Mouse (Mus musculus): ENCODE results near the gene Ubiad1. TPM values are rescaled to one million over a fixed set of nuclear protein-coding genes. Genes with fewer than 3 reads are reported as not detected.

The Ubiad1 gene
- polyA plus RNA-seq, 1 experiment, result 22.6 TPM

- H3K27me3 ChIP-seq (ENCODE audit: control insufficient read depth, insufficient read depth, insufficient read length), result no peaks in the 10 kb centered on the region
- no peak overlapping the region for H3K4me3 ChIP-seq
- no peak for TF ChIP-seq MYOD1 (IDR thresholded peaks at IDR 0.05; ENCODE audit: control insufficient read depth in 1 of 3, insufficient read length in 2 of 3, low read depth in 2 of 3)
- TF ChIP-seq TCF3 (IDR thresholded peaks at IDR 0.05; ENCODE audit: insufficient read length, low read depth), result no peak
- TF ChIP-seq USF1 (IDR thresholded peaks at IDR 0.05; ENCODE audit: low read depth), result no peak
- TF ChIP-seq POLR2AphosphoS2 (IDR thresholded peaks at IDR 0.05; ENCODE audit: insufficient read length, low read depth), result no peak
- no peak for TF ChIP-seq CEBPB (IDR thresholded peaks at IDR 0.05; ENCODE audit: insufficient read depth, poor library complexity, severe bottlenecking)
- TF ChIP-seq MYOG (IDR thresholded peaks at IDR 0.05; ENCODE audit: control insufficient read depth in 1 of 3, insufficient read depth in 1 of 3, insufficient read length in 2 of 3, low read depth in 2 of 3), result no peak
- TF ChIP-seq TCF12 (IDR thresholded peaks at IDR 0.05; ENCODE audit: insufficient read depth, poor library complexity, severe bottlenecking), result no peak
- TF ChIP-seq E2F4 (IDR thresholded peaks at IDR 0.05; ENCODE audit: insufficient read depth), result no peak
- no peak for TF ChIP-seq POLR2A (IDR thresholded peaks at IDR 0.05; ENCODE audit: insufficient read length, low read depth)
- TF ChIP-seq SRF (IDR thresholded peaks at IDR 0.05; ENCODE audit: control insufficient read depth, insufficient read length, low read depth), result no peak
- TF ChIP-seq REST (IDR thresholded peaks at IDR 0.05; ENCODE audit: insufficient read depth, insufficient read length), result no peak
- TF ChIP-seq MAX (IDR thresholded peaks at IDR 0.05; ENCODE audit: low read depth), result no peak
- no peak overlapping the region for H3ac ChIP-seq (ENCODE audit: control insufficient read depth, insufficient read length)
- no peak overlapping the region for H3K4me2 ChIP-seq (ENCODE audit: low read depth)
- H3K36me3 ChIP-seq (ENCODE audit: control insufficient read depth, insufficient read depth), result peaks cover 51% of the 10 kb centered on the region
- H3K79me2 ChIP-seq (ENCODE audit: control insufficient read depth, insufficient read depth), result no peaks in the 10 kb centered on the region
Observed at GRCm38 (mm10) chr4:148481557-148482168, 37.1 kb upstream of the Ubiad1 start.

DNA sequence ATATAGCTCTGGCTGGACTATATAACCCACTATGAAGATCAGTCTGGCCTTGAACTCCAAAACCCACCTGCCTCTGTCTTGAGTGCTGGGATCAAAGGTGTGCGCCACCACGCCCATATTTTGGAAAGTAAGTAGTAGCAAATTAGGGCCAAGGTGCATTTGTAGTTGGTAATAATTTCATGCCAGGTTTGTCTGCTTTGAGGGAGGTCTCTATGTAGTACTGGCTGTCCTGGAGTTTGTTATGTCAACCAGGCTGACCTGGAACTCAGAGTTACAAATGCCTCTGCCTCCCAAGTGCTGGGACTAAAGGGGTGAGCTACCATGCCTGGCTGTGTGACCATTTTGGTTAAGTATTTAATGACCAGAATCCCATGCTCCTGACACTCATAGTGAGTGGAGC lies 35.7 kb upstream of the Ubiad1 start:
- H3K27me3 ChIP-seq (ENCODE audit: control insufficient read depth, insufficient read depth, insufficient read length), result no peaks in the 10 kb centered on the region
- TF ChIP-seq POLR2AphosphoS2 (IDR thresholded peaks at IDR 0.05; ENCODE audit: insufficient read length, low read depth) (no peak), MYOD1 (IDR thresholded peaks at IDR 0.05; ENCODE audit: control insufficient read depth in 1 of 3, insufficient read length in 2 of 3, low read depth in 2 of 3) (no peak), USF1 (IDR thresholded peaks at IDR 0.05; ENCODE audit: low read depth) (no peak), CEBPB (IDR thresholded peaks at IDR 0.05; ENCODE audit: insufficient read depth, poor library complexity, severe bottlenecking) (no peak), E2F4 (IDR thresholded peaks at IDR 0.05; ENCODE audit: insufficient read depth) (no peak), POLR2A (IDR thresholded peaks at IDR 0.05; ENCODE audit: insufficient read length, low read depth) (no peak), TCF12 (IDR thresholded peaks at IDR 0.05; ENCODE audit: insufficient read depth, poor library complexity, severe bottlenecking) (no peak), REST (IDR thresholded peaks at IDR 0.05; ENCODE audit: insufficient read depth, insufficient read length) (no peak), MAX (IDR thresholded peaks at IDR 0.05; ENCODE audit: low read depth) (no peak), SRF (IDR thresholded peaks at IDR 0.05; ENCODE audit: control insufficient read depth, insufficient read length, low read depth) (no peak), MYOG (IDR thresholded peaks at IDR 0.05; ENCODE audit: control insufficient read depth in 1 of 3, insufficient read depth in 1 of 3, insufficient read length in 2 of 3, low read depth in 2 of 3) (no peak), TCF3 (IDR thresholded peaks at IDR 0.05; ENCODE audit: insufficient read length, low read depth) (no peak)
- H3K36me3 ChIP-seq (ENCODE audit: control insufficient read depth, insufficient read depth), result peaks cover 44% of the 10 kb centered on the region
- no peak overlapping the region for H3K4me3 ChIP-seq
- no peak overlapping the region for H3K4me2 ChIP-seq (ENCODE audit: low read depth)
- no peak overlapping the region for H3ac ChIP-seq (ENCODE audit: control insufficient read depth, insufficient read length)
- H3K79me2 ChIP-seq (ENCODE audit: control insufficient read depth, insufficient read depth), result no peaks in the 10 kb centered on the region

DNA sequence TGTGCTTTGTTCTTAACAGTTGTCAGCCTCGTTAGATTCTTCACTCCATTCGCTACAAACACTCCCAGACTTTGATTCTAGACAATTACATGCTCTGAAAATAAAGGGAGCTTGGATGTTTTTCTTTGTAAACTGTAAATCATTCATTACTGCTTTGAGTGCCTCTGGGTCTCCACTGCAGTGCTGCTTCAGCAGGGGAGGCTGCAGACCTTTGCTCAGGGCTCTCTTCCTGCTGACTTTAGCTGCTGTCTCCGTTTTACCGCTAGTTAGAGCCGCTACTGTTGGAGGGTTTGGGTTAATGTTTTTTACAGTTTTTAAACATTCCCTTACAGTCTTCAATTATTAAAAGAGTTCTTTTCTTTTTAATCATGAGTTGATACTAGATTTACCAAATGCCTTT lies 28.9 kb upstream of the Ubiad1 start:
- no peak overlapping the region for H3K4me2 ChIP-seq (ENCODE audit: low read depth)
- H3K36me3 ChIP-seq (ENCODE audit: control insufficient read depth, insufficient read depth), result peaks cover 23% of the 10 kb centered on the region
- no peaks in the 10 kb centered on the region for H3K79me2 ChIP-seq (ENCODE audit: control insufficient read depth, insufficient read depth)
- TF ChIP-seq TCF3 (IDR thresholded peaks at IDR 0.05; ENCODE audit: insufficient read length, low read depth), result no peak
- TF ChIP-seq POLR2A (IDR thresholded peaks at IDR 0.05; ENCODE audit: insufficient read length, low read depth), result no peak
- no peak for TF ChIP-seq POLR2AphosphoS2 (IDR thresholded peaks at IDR 0.05; ENCODE audit: insufficient read length, low read depth)
- TF ChIP-seq CEBPB (IDR thresholded peaks at IDR 0.05; ENCODE audit: insufficient read depth, poor library complexity, severe bottlenecking), result no peak
- no peak for TF ChIP-seq USF1 (IDR thresholded peaks at IDR 0.05; ENCODE audit: low read depth)
- no peak for TF ChIP-seq MAX (IDR thresholded peaks at IDR 0.05; ENCODE audit: low read depth)
- TF ChIP-seq MYOG (IDR thresholded peaks at IDR 0.05; ENCODE audit: control insufficient read depth in 1 of 3, insufficient read depth in 1 of 3, insufficient read length in 2 of 3, low read depth in 2 of 3), result no peak
- H3K4me3 ChIP-seq, result no peak overlapping the region
- no peak overlapping the region for H3ac ChIP-seq (ENCODE audit: control insufficient read depth, insufficient read length)
- no peaks in the 10 kb centered on the region for H3K27me3 ChIP-seq (ENCODE audit: control insufficient read depth, insufficient read depth, insufficient read length)

GRCm38 (mm10) chr4:148472436-148473174 lies 28.0 kb upstream of the Ubiad1 start:
- no peak overlapping the region for H3ac ChIP-seq (ENCODE audit: control insufficient read depth, insufficient read length)
- no peak overlapping the region for H3K4me3 ChIP-seq
- H3K36me3 ChIP-seq (ENCODE audit: control insufficient read depth, insufficient read depth), result peaks cover 28% of the 10 kb centered on the region
- TF ChIP-seq USF1 (IDR thresholded peaks at IDR 0.05; ENCODE audit: low read depth), result no peak
- no peak for TF ChIP-seq MYOD1 (IDR thresholded peaks at IDR 0.05; ENCODE audit: control insufficient read depth in 1 of 3, insufficient read length in 2 of 3, low read depth in 2 of 3)
- TF ChIP-seq TCF3 (IDR thresholded peaks at IDR 0.05; ENCODE audit: insufficient read length, low read depth), result no peak
- no peak for TF ChIP-seq E2F4 (IDR thresholded peaks at IDR 0.05; ENCODE audit: insufficient read depth)
- TF ChIP-seq POLR2AphosphoS2 (IDR thresholded peaks at IDR 0.05; ENCODE audit: insufficient read length, low read depth), result no peak
- TF ChIP-seq TCF12 (IDR thresholded peaks at IDR 0.05; ENCODE audit: insufficient read depth, poor library complexity, severe bottlenecking), result no peak
- TF ChIP-seq SRF (IDR thresholded peaks at IDR 0.05; ENCODE audit: control insufficient read depth, insufficient read length, low read depth), result no peak
- TF ChIP-seq MYOG (IDR thresholded peaks at IDR 0.05; ENCODE audit: control insufficient read depth in 1 of 3, insufficient read depth in 1 of 3, insufficient read length in 2 of 3, low read depth in 2 of 3), result no peak
- TF ChIP-seq POLR2A (IDR thresholded peaks at IDR 0.05; ENCODE audit: insufficient read length, low read depth), result no peak
- H3K79me2 ChIP-seq (ENCODE audit: control insufficient read depth, insufficient read depth), result no peaks in the 10 kb centered on the region
- H3K27me3 ChIP-seq (ENCODE audit: control insufficient read depth, insufficient read depth, insufficient read length), result no peaks in the 10 kb centered on the region
- no peak overlapping the region for H3K4me2 ChIP-seq (ENCODE audit: low read depth)
